Mouse (Mus musculus) frontal cortex, postnatal 10 days (tissue): ENCODE measurements around the gene Tspan14.
A peak's percentile ranks its signal among the peaks of the same experiment; 100 is the strongest.

Experiments used
- DNase-seq, 2 experiments: peaks; one replicate each; pipeline ENCODE4 v3.0.0; 2022; ENCODE audit warnings: low spot score in 2 of 2, mixed read lengths in 1 of 2

The Tspan14 gene

DNA sequence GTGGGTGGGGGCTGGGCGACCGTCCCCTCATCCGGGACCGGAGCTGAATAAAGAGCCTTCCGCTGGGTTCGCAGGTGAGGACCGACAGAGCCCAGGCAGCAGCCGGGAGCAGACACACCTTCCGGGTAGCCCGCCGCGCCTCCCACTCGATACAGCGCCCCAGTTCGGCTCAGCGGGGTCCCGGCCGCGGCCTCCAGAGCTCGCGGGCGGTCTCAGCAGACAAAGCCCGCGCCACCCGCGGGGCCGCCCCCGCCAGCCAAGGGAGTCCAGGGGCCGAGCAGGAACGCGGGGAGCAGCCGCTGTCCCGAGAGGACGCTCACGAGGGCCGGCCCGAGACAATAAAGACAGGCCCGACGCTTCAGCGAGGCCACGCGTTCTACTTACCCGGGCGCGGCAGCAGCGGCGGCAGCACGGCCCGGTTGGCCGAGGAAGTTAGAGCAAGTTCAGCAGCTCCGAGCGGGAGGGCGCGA is at the start of gene Tspan14:
TSS of gene Tspan14 (minus strand) at position 416 of the 470 bp plus-strand sequence.
- DNase-seq: peak; percentile 30 to 52

DNA sequence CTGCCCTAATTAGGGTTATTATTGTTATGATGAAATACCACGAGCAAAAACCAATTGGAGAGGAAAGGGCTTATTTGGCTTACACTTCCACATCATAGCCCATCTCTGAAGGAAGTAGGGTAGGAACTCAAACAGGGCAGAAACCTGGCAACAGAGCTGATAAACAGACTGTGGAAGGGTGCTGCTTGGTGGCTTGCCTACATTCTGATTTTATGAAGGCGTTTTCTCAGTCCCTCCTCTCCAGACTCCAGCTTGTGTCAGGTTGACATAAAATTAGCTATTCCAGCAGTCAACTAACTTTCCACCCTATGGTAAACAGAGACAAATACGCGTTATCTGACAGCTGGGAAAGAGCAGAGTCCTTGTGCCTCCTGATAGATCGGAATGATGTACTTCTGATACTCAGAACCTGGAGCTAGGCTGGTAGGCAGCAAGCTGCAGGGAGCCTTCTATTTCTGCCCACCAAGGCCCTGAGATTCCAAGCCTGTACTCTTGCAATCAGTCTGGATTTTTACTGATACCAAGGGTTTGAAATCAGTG is 48.2 kb upstream of the Tspan14 start:
- DNase-seq: no peak

DNA sequence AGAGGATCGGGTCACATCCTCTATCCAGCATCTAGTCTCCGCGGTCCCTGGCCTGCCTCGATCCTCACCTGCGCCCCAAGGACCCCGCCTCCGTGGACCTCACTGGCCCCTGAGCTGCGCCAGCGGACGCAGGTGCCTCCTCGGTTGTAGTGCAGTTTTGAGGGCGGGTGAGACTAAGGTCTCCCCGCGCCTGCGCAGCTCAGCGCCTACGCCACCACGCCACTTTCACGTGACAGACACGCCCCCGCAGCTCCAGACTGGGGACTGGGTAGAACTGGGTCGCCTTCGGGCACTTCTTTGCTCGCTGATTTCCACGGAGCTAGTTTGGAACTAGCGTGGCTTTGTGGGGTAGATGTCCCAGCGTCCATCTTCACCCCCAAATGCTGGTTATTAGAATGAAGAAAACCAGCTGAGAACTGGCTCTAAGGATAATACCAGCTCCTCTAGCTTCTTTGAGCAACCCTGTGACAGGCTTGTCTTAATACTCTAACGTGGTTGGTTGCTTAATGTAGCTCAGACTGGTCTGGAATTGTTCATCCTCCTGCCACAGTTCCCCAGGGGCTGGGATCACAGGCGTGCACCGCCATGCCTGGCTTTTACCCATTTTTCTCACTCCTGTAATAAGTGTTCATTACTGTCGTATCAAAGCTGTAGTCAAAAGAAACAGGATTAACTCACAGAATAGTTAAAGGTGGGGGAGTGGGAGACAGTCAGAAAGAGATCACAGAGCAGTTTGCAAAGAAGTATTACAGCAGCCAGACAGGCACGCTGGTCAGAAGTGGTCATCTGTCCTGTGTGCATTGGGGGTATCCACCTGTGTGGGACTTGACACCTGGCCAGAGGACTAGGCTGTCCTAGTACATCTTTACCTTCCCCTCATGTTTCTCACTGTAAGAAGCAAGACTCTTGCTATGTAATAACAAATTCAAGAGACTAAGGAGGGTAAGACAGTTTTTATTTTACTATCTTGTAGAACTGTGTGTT is 47.3 kb upstream of the Tspan14 start, which contains the start of gene Fam213a:
TSS of gene Fam213a (minus strand) at position 159 of the 984 bp plus-strand sequence.
- peak; percentile 87 to 91 for DNase-seq

DNA sequence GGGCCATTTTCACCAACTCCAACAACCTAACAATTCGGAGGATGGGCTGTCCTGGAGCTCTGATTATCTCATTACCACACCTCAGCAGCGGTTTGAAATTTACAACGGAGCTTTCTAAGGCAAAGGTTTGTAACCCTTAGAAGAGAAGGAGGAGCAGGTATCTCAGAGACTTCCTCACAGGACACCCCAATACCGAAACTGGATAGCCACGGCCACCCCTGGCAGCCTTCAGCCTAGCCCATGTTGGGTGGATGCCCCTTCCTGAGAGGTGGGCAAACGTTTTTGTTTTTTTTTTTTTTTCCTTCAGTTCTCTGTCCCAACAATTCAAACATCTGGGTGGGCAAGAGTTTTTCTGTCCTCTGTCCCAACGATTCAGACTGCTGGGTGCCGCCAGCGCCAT is 46.5 kb upstream of the Tspan14 start:
- DNase-seq: no peak

DNA sequence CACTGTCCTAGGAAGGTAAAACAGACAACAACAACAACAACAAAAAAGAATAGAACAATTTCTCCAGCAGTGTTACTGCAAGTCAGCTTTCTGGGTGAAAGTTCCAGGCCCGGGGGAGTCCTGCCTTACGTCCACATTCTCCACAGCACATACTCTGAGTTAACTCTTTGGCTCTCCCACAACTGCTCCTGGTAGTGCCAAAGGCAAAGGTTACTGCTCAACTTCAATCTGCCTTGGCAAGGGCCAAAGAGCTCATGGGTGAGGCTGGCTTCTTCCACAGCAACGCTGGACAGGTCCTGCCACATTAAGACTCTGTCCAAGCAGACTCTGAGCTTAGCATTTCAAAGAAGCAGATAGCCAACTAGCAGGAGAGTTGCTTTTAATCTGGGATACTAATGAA is 45.3 kb upstream of the Tspan14 start:
- DNase-seq: no peak

DNA sequence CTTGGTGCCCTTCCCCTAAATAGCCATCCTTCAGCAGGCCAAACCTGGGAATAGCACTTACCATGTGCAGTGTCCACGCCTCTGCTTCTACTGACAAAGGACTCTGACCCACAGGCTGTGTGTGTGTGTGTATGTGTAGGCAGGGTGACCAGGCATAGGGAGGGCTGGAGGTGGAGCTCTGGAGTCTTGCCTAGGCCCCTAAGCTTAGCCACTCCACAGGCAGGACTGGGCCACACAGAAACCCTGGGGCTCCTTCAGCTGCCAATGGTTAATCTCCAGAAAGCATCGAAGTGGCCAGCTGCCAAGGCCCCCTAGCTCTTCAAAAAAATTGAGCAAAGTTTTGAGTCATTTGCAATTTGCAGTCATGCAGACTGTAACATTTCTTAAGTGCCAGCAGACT is 41.5 kb upstream of the Tspan14 start:
- DNase-seq: no peak

DNA sequence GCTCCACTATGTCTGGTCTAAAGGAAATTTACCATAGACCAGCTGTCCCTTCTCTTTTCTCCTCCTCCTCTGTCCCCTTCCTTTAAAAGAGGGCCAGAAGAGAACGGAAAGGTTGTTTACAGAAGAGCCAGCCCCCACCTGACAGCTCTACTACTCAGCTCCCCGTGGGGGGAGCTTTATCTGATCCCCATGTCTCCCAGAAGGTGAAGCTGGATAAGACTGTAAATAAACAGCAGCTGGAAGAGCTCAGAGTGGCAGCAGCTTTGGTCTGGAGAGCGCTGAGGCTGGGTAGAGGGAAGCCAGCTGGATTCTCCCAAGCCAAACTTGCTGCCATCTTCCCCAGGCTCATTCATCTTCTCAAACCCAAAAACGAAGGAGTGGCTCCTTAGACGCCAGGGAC is 41.0 kb upstream of the Tspan14 start:
- no peak for DNase-seq

DNA sequence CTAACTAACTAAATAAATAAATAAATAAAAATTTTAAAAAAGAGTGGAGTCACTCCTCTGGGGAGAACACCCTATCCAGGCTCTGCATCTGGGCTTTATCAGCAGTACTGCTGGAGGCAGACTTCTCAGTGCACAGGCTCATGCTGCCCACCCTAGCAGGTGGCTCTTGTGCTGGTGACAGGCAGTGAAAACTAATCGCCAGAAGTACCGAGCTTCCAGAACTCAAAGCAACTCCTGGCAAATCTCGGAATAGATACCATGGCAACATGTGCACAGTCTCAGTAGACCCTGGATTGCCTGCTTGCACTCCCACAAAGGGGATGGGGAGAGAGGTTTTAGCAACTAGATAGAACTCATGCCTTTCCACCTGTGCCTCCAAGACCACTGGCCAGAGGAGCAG is 40.3 kb upstream of the Tspan14 start:
- no peak for DNase-seq

DNA sequence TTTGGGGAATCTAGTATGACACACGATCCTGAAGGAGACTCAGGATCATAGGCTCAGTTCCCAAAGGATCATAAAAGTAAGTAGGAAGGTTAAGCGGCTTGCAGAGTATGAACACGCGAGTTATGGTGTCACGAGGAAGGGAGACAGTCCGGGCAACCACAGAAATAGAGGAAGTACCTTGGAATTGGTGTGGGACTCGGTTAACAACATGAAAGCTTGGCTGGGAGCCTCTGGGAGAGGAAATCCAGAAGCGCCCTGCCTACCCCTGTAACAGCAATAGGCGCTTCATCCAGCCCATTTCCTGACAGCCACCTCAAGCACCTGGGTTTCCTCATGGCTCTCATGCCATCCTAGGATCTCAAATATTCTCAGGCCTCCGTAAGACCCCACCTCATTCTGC is 39.7 kb upstream of the Tspan14 start:
- no peak for DNase-seq

DNA sequence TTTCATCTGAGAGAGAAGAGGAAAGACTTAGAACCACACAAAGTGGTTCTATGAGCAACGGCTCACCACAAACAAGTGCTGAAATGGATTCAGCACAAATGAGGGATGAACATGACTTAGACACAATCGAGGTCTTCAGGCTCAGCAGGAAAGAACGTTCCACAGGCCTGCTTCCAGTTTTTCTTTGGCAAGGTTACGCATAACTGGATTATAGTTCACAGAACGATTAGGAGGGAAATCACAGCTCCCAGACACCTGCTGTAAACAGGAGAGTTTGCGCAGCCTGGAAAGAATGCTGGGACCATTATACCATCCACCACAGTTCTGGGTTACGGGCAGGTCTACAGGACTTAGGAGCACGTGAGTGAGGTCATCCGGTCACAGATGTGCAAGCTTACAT is 39.1 kb upstream of the Tspan14 start:
- no peak for DNase-seq

DNA sequence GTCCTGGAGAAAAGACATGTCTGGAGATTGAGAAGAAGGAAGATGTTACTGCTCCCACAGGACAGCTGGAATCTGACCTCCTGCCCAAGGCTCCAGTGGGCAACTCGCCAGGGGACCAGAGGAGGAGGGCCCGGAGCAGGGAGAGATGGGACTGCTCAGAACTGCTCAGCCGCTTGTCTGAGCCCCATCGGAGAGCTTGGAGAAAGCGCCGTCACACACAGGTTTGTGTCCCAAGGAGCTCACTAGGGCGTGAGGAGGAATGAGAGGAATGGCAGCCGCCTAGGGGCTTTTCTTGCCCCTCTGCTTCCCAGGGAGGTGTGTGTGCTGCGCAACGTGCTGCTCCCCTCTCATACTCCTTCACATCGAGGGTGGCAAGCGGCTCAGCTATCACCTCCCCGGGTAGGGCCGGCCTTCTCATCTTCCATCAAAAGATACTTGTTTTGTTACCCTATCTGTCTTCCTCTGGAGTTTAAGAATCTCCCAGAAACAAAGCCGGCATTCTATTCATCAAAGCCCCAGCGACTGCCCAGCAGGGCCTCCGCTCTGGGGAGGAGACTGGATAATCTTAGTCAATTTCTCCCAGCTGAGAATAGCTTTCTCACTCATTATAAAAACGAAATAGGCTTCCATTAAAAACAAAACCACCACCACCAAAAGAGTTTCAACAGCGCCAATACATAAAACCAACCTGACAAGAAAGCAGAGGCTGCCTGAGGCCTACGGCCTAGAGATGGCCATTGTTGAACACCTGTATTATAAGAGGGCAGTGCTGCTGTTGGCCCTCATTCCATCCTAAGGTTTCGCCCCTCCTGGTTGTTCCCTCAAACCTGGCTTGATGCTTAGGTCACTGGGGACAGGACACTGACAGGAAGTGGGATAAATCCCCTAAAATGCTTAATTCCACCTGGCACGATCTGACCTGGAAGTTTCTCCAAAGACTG is 37.9 kb upstream of the Tspan14 start:
- DNase-seq: no peak

DNA sequence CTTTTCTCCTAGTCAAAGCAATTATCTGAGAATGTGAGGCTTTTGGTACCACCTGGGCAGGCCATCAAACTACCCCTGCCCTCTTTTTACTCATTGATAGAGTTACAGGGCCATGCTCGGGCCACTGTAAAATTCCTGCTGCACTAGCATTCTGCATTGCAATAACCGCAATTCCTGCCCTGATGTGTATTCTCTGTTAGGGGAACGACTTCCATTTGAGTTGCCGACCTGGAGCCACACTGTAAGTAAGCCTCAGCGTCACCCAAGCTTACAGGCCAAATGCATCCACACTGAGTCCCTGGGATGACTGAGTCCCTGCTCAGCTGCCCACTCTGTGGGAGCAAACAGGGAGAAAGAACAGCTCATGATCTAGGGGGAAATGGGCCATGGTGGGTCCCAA is 35.0 kb upstream of the Tspan14 start:
- DNase-seq: no peak

DNA sequence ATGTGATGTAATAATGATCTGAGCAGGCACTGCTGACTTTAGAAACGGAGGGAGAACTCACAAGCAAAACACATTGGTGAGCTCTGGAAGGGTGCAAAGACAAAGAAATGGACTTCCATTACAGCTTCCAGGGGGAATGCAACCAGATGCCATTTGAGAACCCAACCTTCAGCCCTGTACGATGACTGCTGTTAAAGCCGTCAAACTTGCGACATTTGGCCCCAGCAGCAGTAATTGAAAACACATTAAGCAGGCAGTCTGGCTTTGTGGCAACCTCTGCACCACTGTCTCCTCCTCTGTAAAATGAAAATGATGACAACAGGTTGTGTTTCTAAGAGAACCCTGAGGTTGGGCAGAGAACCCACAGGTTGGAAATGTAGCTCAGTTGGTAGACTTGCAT is 34.2 kb upstream of the Tspan14 start:
- no peak for DNase-seq

DNA sequence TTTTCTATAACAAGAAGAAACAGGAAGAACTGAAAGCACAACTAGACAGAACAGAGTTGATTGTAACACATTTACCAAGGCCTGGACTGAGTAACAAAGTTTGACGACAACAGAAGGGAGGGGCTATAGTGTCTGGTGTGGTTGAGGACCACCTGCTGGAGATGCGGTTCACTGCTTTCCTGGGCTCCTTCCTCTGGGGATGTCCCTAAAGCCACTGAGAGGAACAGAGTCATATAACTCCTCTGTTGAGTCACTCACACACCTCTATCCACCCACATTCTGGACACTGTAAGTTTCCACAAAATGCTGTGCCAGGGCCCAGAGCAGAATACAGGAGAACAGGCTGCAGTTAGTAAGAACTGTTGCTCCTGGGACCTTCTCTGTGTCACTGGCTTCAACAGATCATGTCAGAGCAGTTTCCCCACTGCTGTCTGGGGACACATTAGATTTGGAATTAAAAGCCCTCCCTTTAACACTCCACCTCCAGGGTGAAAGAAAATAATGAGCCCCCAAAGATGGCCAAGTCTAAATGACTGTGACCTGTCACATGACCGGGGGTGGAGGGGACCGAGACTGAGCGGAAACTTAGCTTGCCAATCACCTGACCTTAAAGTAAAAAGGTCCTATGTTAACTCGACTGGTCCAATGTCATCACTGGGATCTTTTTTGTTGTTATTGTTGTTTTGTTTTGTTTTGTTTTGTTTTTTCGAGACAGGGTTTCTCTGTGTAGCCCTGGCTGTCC is 33.5 kb upstream of the Tspan14 start:
- DNase-seq: no peak

DNA sequence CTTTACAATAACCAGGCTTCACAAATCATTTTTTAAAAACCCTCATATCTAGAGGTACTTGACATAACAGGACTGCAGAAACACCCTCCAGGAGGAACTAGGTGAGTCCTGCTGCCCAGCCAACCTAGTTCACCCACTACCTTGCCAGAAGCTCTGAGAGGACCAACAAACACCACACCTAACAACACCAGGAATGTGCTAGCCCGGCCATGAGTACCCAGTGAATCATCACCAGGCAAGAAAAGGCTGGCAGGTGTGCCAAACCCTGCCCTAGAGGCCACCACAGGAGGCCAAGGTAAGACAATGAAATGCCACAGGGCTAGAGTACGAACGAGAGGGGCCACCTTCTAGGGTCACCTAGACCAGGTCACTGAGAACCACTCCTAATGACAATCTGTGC is 29.6 kb upstream of the Tspan14 start:
- no peak for DNase-seq

DNA sequence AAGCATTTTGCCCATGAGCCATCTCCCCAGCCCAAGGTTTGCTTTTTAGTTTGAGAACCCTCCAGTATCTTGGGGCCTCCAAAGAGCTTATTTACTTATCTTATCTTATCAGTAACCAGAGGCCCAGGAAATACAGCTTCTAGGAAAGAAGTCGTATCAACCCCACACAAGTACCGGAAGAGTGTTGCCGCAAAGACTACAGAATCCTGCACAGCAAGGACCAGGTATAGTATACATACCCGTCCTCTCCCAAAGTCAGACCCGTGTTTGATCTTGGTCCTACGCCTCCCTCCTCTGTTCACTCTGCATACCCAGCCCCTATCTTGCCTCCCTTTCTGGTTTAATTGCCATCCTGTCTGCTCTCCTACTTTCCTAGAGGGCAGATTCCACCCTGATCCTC is 25.9 kb upstream of the Tspan14 start:
- no peak for DNase-seq

DNA sequence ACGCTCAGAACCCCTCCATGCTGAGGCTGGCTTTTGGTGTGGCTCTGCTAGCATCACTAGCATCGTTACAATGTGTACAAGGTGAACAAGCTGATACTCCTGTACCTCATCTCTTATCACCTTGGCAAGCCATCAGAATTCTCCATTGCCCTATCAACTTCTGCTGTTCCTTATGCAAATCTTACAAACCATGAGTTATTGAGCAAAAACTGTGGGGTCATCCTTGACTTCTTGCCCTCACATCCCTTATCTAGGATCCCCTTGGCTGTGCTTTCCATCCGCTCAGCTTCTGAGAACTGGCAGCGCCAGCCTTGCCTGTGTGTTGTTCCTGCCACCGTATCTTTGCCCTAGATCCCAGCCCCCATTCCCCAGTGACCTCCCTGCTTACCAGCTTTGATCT is 22.2 kb upstream of the Tspan14 start:
- no peak for DNase-seq

DNA sequence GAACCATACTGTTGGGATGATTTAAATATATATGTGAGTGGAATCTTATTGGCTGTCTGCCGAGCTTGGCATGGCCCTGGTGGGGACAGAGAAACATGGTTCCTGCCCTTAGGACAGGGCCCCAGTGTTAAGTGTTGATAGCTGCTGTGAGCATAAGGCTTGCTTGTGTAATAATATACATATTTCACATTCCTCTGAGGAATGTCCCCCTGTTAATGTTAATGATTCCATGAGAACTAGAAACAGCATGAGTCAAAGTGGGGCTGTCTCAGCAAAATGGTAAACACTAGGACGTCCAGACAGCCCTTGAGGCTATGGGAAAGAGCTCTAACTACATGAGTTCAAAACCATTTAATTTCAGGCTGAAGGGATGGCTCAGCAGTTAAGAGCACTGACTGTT is 20.6 kb upstream of the Tspan14 start:
- DNase-seq: no peak

DNA sequence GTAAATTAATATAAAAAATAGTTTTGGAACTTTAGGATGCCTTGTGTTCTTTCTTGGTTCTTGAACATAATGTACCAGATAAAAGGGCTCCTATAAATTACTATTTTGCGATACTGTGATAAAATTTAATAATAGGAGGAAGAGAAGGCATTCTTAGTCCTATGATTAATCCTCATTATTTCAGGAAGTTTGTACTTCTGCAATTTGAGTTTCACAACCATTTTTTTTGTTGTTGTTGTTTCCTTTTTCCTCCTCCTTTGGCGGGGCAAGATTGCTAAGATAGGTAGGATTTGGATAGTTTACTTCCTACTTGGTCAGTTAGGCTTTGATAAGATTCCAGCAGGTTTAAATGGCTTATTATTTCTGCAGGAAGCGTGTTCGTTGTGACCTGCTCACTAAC is 19.0 kb upstream of the Tspan14 start:
- no peak for DNase-seq

DNA sequence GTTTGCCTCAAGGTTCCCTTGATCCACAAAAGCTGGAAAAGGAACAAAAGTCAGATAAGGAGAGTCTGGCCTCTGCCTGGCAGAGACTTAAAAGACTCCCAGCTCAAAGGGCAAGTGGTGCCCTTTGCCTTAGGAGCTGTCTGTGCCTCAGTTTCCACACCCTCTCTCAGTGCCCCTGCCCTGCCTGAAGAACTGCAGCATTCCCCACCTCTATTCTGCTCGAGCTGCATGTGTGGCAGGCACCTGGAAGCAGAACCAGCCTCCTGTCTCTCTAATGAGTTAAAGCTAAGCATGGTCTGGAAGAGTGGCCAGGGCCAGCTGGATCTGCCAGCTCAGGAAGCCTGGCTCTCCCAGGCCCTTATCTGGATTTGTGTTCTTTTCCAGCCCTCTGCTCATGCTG is 13.1 kb upstream of the Tspan14 start:
- DNase-seq: no peak

DNA sequence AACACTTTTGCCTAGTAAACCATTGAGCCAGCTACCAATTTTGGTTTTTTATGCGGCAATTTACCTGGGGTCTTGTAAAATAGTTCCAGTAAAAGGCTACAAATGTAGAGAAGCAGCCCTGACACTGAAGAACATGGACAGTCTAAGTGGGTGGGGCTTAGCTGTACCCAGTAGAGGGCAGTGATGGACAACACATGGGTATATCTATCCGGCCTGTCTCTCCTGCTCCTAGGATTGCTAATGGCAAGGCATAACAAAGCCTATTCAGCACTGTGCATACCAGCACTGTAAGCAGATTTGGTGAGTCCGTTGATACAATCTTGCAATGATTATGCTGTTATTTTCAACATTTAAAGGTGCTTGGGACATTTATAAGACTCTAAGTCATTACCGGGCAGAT is 12.4 kb upstream of the Tspan14 start:
- DNase-seq: no peak
